Mouse (Mus musculus): ENCODE data around the gene Olfr643. TPM values are rescaled to one million over a fixed set of nuclear protein-coding genes. Genes with fewer than 3 reads are reported as not detected.

Gene Olfr643
- polyA plus RNA-seq (2012; rRNA removed) (not detected in 2 replicates), polyA plus RNA-seq (2014; fragmentation: Nextera tagmentation; extraction: Ambion mirVana) (not detected in 2 replicates)

DNA sequence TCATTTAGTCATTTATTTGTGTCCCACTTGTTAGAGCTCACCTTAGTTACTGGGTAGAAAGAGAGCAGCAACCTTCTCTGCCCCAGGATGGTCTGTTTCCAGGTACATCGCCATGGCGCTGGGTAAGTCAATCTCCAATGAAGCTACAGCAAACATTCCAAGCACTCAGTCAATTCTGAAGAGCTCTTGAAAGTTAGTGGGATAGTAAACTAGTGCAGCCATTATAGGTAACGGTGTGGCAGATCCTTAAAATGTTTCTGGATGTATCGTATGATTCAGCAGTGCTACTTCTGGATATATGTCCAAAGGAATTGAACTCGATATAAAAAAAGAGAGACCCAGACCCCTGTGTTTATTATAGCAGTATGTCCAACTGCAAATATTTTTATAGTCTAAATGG, at the start of gene Olfr643:
Gene Olfr643 (minus strand): TSS at position 101 of the 400 bp plus-strand sequence.
- 83% methylated on average over 5 of the region's 5 CpGs for WGBS
- H3K9ac ChIP-seq (ENCODE audit: low read depth, low read length, severe bottlenecking): no peak within 1 kb of the TSS
- no peak within 1 kb of the TSS for H3K27ac ChIP-seq (replicated peaks; ENCODE audit: low read depth, low read length)
- H3K36me3 ChIP-seq (ENCODE audit: control insufficient read depth, insufficient read depth, low read length): no peaks in the 10 kb centered on the region
- DNase-seq (ENCODE audit: low spot score): no peak
- ATAC-seq (ENCODE audit: low FRiP score, low read depth): no peak
- no peak within 1 kb of the TSS for H3K4me2 ChIP-seq (replicated peaks; ENCODE audit: low read depth, low read length, severe bottlenecking)
- no peaks in the 10 kb centered on the region for H3K27me3 ChIP-seq (ENCODE audit: control insufficient read depth, insufficient read depth, low read length)
- H3K4me1 ChIP-seq (ENCODE audit: control insufficient read depth, insufficient read depth, low read length): no peaks in the 10 kb centered on the region
- H3K9me3 ChIP-seq (ENCODE audit: control insufficient read depth, low read length): no peaks in the 10 kb centered on the region
- TF ChIP-seq POLR2A (IDR thresholded peaks at IDR 0.05; ENCODE audit: borderline replicate concordance, extremely low read depth, insufficient read depth, insufficient read length): no peak
- no peak within 1 kb of the TSS for H3K4me3 ChIP-seq (replicated peaks; ENCODE audit: low read length)

DNA sequence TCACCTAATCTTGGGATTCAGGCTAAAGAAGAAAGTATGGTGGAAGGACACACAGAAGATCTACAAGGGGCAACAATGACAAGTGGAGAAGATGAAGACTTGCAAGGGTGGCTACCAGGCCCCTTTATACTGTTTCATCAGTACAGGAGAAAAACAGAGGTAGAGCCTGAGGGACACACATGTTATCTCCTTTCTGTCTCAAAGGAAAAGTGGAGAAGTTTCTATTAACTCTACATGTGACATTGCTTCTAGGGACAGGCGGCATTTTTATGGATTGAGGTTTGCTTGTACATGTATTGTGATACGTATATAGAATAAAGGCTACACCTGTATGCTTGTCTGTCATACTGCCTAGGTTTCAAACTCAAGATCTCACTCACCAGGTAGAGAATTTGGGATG, 46.1 kb upstream of the Olfr643 start, which contains the start of gene Olfr648:
Gene Olfr648 (minus strand): TSS at position 101 of the 400 bp plus-strand sequence.
- Histone ChIP-seq H3K27ac (replicated peaks; ENCODE audit: low read depth, low read length) (no peak within 1 kb of the TSS), H3K4me2 (replicated peaks; ENCODE audit: low read depth, low read length, severe bottlenecking) (no peak within 1 kb of the TSS), H3K4me1 (ENCODE audit: control insufficient read depth, insufficient read depth, low read length) (no peaks in the 10 kb centered on the region), H3K9ac (ENCODE audit: low read depth, low read length, severe bottlenecking) (no peak within 1 kb of the TSS), H3K4me3 (replicated peaks; ENCODE audit: low read length) (no peak within 1 kb of the TSS), H3K36me3 (ENCODE audit: control insufficient read depth, insufficient read depth, low read length) (no peaks in the 10 kb centered on the region), H3K27me3 (ENCODE audit: control insufficient read depth, insufficient read depth, low read length) (no peaks in the 10 kb centered on the region), H3K9me3 (ENCODE audit: control insufficient read depth, low read length) (no peaks in the 10 kb centered on the region)
- ATAC-seq (ENCODE audit: low FRiP score, low read depth) (no peak), DNase-seq (ENCODE audit: low spot score) (no peak)
- 86% methylated on average over 2 of the region's 2 CpGs for WGBS
- no peak for TF ChIP-seq POLR2A (IDR thresholded peaks at IDR 0.05; ENCODE audit: borderline replicate concordance, extremely low read depth, insufficient read depth, insufficient read length)

DNA sequence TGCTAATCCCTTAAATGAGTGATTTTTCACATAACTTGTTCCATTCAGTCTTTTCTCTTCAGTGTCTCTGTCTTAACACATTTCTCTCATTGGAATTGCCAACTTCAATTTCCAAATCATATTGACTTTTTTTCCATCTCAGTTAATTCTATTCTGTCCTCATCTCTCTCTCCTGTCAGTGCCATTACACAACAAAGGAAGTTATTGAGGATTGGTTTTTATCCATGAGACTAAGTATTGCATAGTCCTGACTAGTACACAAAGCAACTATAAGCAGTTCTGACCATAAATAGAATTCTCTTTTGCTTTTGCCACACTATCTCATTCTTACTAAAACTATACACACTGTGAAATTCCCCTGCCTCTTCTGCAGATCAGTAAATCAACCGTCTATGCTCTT, 41.9 kb upstream of the Olfr643 start:
- no peaks in the 10 kb centered on the region for H3K9me3 ChIP-seq (ENCODE audit: control insufficient read depth, low read length)
- DNase-seq (ENCODE audit: low spot score) (no peak), ATAC-seq (ENCODE audit: low FRiP score, low read depth) (no peak)
- TF ChIP-seq POLR2A (IDR thresholded peaks at IDR 0.05; ENCODE audit: borderline replicate concordance, extremely low read depth, insufficient read depth, insufficient read length): no peak
- no peak overlapping the region for H3K4me2 ChIP-seq (replicated peaks; ENCODE audit: low read depth, low read length, severe bottlenecking)
- no peak overlapping the region for H3K4me3 ChIP-seq (replicated peaks; ENCODE audit: low read length)
- H3K9ac ChIP-seq (ENCODE audit: low read depth, low read length, severe bottlenecking): no peak overlapping the region
- H3K27me3 ChIP-seq (ENCODE audit: control insufficient read depth, insufficient read depth, low read length): no peaks in the 10 kb centered on the region
- H3K27ac ChIP-seq (replicated peaks; ENCODE audit: low read depth, low read length): no peak overlapping the region
- no peaks in the 10 kb centered on the region for H3K36me3 ChIP-seq (ENCODE audit: control insufficient read depth, insufficient read depth, low read length)
- no peaks in the 10 kb centered on the region for H3K4me1 ChIP-seq (ENCODE audit: control insufficient read depth, insufficient read depth, low read length)
- 83% methylated on average over 1 of the region's 1 CpGs for WGBS

DNA sequence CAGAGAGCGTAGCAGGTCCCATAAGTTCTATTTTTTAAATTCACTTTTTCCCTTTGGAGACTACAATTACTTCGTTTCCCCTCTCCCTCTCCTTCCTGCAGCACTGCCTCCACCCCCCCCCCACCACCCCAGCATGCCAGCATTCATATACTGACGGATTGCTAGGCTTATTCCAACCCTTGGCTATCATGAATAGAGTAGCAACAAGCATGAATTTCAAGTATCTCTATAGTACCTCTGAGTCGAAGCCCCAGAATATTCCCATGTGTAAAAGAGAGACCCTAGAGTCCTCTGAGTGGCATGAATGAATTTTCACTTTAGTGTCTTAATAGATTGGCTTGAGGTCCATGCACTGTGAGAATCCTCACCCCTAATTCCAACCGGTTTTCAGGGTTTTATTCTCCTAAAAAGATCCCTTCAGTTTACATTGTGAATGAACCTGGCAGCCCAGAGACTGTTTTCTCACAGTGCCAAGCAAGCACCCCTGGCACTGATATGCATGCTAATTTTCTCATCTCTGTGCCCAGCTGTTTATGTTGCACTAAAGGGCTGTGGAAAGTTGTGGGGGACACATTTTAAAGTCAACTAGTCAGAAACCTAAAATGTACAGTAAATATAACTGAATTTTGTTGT, 41.3 kb upstream of the Olfr643 start:
- Histone ChIP-seq H3K4me2 (replicated peaks; ENCODE audit: low read depth, low read length, severe bottlenecking) (no peak overlapping the region), H3K9ac (ENCODE audit: low read depth, low read length, severe bottlenecking) (no peak overlapping the region), H3K36me3 (ENCODE audit: control insufficient read depth, insufficient read depth, low read length) (no peaks in the 10 kb centered on the region), H3K27ac (replicated peaks; ENCODE audit: low read depth, low read length) (no peak overlapping the region), H3K9me3 (ENCODE audit: control insufficient read depth, low read length) (no peaks in the 10 kb centered on the region), H3K4me3 (replicated peaks; ENCODE audit: low read length) (no peak overlapping the region), H3K4me1 (ENCODE audit: control insufficient read depth, insufficient read depth, low read length) (no peaks in the 10 kb centered on the region), H3K27me3 (ENCODE audit: control insufficient read depth, insufficient read depth, low read length) (no peaks in the 10 kb centered on the region)
- no peak for TF ChIP-seq POLR2A (IDR thresholded peaks at IDR 0.05; ENCODE audit: borderline replicate concordance, extremely low read depth, insufficient read depth, insufficient read length)
- ATAC-seq (ENCODE audit: low FRiP score, low read depth): no peak
- no peak for DNase-seq (ENCODE audit: low spot score)
- 73% methylated on average over 5 of the region's 5 CpGs for WGBS

DNA sequence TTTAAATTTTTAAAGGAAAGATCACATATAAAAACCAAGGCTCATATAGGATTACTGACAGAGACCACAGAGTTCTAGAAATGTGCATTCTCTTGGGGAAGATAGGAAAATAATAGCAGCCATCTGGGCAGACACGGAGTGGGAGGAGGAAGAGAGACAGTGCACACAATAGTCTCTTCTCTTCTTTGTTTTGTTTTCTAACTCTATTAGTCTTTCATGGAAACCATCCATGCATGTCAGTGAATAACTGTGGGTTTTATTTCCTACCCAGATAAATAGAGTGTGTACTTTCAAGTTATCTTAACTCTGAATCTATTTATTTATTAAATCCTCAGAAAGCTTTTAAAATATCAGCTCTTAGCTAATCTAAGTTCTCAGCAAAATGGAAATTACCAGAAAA, 37.9 kb upstream of the Olfr643 start:
- WGBS: 90% methylated on average over 1 of the region's 1 CpGs
- no peaks in the 10 kb centered on the region for H3K36me3 ChIP-seq (ENCODE audit: control insufficient read depth, insufficient read depth, low read length)
- H3K9me3 ChIP-seq (ENCODE audit: control insufficient read depth, low read length): no peaks in the 10 kb centered on the region
- no peak for DNase-seq (ENCODE audit: low spot score)
- H3K27me3 ChIP-seq (ENCODE audit: control insufficient read depth, insufficient read depth, low read length): no peaks in the 10 kb centered on the region
- no peak overlapping the region for H3K4me2 ChIP-seq (replicated peaks; ENCODE audit: low read depth, low read length, severe bottlenecking)
- no peak for ATAC-seq (ENCODE audit: low FRiP score, low read depth)
- H3K4me1 ChIP-seq (ENCODE audit: control insufficient read depth, insufficient read depth, low read length): no peaks in the 10 kb centered on the region
- H3K4me3 ChIP-seq (replicated peaks; ENCODE audit: low read length): no peak overlapping the region
- TF ChIP-seq POLR2A (IDR thresholded peaks at IDR 0.05; ENCODE audit: borderline replicate concordance, extremely low read depth, insufficient read depth, insufficient read length): no peak
- H3K9ac ChIP-seq (ENCODE audit: low read depth, low read length, severe bottlenecking): no peak overlapping the region
- H3K27ac ChIP-seq (replicated peaks; ENCODE audit: low read depth, low read length): no peak overlapping the region

Measured in limb, embryonic 14.5 days (tissue).